Mouse (Mus musculus) heart, embryonic 12.5 days (tissue): ENCODE measurements at regions not wholly inside any gene's neighbourhood (a gene's known extent, or its start where the extent isn't known, plus 50 kb on each side); places are given as distances from the start of the nearest gene placed in this dataset.
A peak's percentile ranks its signal among the peaks of the same experiment; 100 is the strongest.

ENCODE experiments used
- ATAC-seq: fragments of 200-750 bp; cut with Nextera tagmentation; 2 replicates; pipeline ENCODE4 v1.8.0; 2017; ENCODE audit warnings: moderate TSS enrichment, moderate library complexity; ENCODE audit not compliant: insufficient number of reproducible peaks, low FRiP score
- H3K27ac ChIP-seq: fragments of 300-500 bp; sonication (generic); 2 replicates; pipeline ENCODE4 v1.5.1; 2016; ENCODE audit warnings: mild to moderate bottlenecking, moderate library complexity; ENCODE audit not compliant: poor library complexity, severe bottlenecking
- H3K27me3 ChIP-seq: fragments of 300-500 bp; sonication (generic); replicated peaks from 2 replicates; pipeline ENCODE4 v1.6.1; 2016; ENCODE audit warnings: mild to moderate bottlenecking, moderate library complexity
- H3K36me3 ChIP-seq: fragments of 300-500 bp; sonication (generic); 2 replicates; pipeline ENCODE4 v1.6.1; 2016; ENCODE audit warnings: mild to moderate bottlenecking, moderate library complexity
- H3K4me1 ChIP-seq: fragments of 300-500 bp; sonication (generic); replicated peaks from 2 replicates; pipeline ENCODE4 v1.6.1; 2016; ENCODE audit warnings: mild to moderate bottlenecking
- H3K4me2 ChIP-seq: fragments of 300-500 bp; sonication (generic); 2 replicates; pipeline ENCODE4 v1.6.1; 2016; ENCODE audit warnings: mild to moderate bottlenecking, moderate library complexity
- H3K4me3 ChIP-seq: fragments of 300-500 bp; sonication (generic); 2 replicates; pipeline ENCODE4 v1.5.1; 2016; ENCODE audit warnings: mild to moderate bottlenecking
- H3K9ac ChIP-seq: fragments of 300-500 bp; sonication (generic); 2 replicates; pipeline ENCODE4 v1.6.1; 2016; ENCODE audit warnings: mild to moderate bottlenecking, moderate library complexity
- H3K9me3 ChIP-seq: fragments of 300-500 bp; sonication (generic); replicated peaks from 2 replicates; pipeline ENCODE4 v1.6.1; 2016; ENCODE audit warnings: mild to moderate bottlenecking, moderate library complexity
- WGBS: fragments of 180-500 bp; shearing (Covaris S2); methylation state at CpG from one replicate; pipeline ENCODE4 v1.1.7; 2016; 5-methylcytosine and 5-hydroxymethylcytosine counted together

- H3K4me1 ChIP-seq = peaks cover 20% of the 10 kb centered on the region
- no peaks in the 10 kb centered on the region for H3K36me3 ChIP-seq
- no peak overlapping the region for H3K4me3 ChIP-seq
- ATAC-seq = no peak
- H3K9ac ChIP-seq = no peak overlapping the region
- 59% methylated on average over 6 of the region's 6 CpGs for WGBS
- no peaks in the 10 kb centered on the region for H3K9me3 ChIP-seq
- H3K4me2 ChIP-seq = no peak overlapping the region
- H3K27me3 ChIP-seq = no peaks in the 10 kb centered on the region
- H3K27ac ChIP-seq = no peak overlapping the region
Measured at GRCm38 (mm10) chr7:130048106-130048772, 456.6 kb downstream of the Wdr11 start.

GRCm38 (mm10) chr7:130049461-130049860 lies 457.8 kb downstream of the Wdr11 start:
- Histone ChIP-seq H3K4me3 (no peak overlapping the region), H3K9ac (no peak overlapping the region), H3K27ac (no peak overlapping the region), H3K36me3 (no peaks in the 10 kb centered on the region), H3K9me3 (no peaks in the 10 kb centered on the region), H3K4me1 (peaks cover 8% of the 10 kb centered on the region), H3K27me3 (no peaks in the 10 kb centered on the region), H3K4me2 (no peak overlapping the region)
- WGBS = 75% methylated on average over 2 of the region's 2 CpGs
- no peak for ATAC-seq

- Histone ChIP-seq H3K4me3 (no peak overlapping the region), H3K36me3 (no peaks in the 10 kb centered on the region), H3K4me1 (0 out of 2 replicates have a peak, but pooled peaks cover 3% of the 10 kb centered on the region), H3K4me2 (no peak overlapping the region), H3K9ac (no peak overlapping the region), H3K9me3 (no peaks in the 10 kb centered on the region), H3K27me3 (no peaks in the 10 kb centered on the region), H3K27ac (no peak overlapping the region)
- ATAC-seq = no peak
- 21% methylated on average over 2 of the region's 2 CpGs for WGBS
Measured at GRCm38 (mm10) chr7:130050120-130050519, 458.5 kb downstream of the Wdr11 start.

- H3K36me3 ChIP-seq = no peaks in the 10 kb centered on the region
- no peak overlapping the region for H3K4me2 ChIP-seq
- H3K4me3 ChIP-seq = no peak overlapping the region
- ATAC-seq = no peak
- H3K9ac ChIP-seq = no peak overlapping the region
- no peaks in the 10 kb centered on the region for H3K9me3 ChIP-seq
- H3K27ac ChIP-seq = no peak overlapping the region
- H3K4me1 ChIP-seq = no peaks in the 10 kb centered on the region
- H3K27me3 ChIP-seq = no peaks in the 10 kb centered on the region
- WGBS = 86% methylated on average over 5 of the region's 5 CpGs
Measured at GRCm38 (mm10) chr7:130052376-130052775, 460.7 kb downstream of the Wdr11 start.

GRCm38 (mm10) chr7:130057708-130058107 lies 462.5 kb downstream of the Ate1 start:
- Histone ChIP-seq H3K27ac (no peak overlapping the region), H3K4me3 (no peak overlapping the region), H3K27me3 (0 out of 2 replicates have a peak, but pooled peaks cover 5% of the 10 kb centered on the region), H3K9me3 (no peaks in the 10 kb centered on the region), H3K36me3 (no peaks in the 10 kb centered on the region), H3K9ac (no peak overlapping the region), H3K4me2 (no peak overlapping the region), H3K4me1 (no peaks in the 10 kb centered on the region)
- 65% methylated on average over 6 of the region's 6 CpGs for WGBS
- ATAC-seq = no peak

GRCm38 (mm10) chr7:130058267-130058666 lies 461.9 kb downstream of the Ate1 start:
- H3K4me2 ChIP-seq = no peak overlapping the region
- H3K4me1 ChIP-seq = no peaks in the 10 kb centered on the region
- H3K9me3 ChIP-seq = no peaks in the 10 kb centered on the region
- H3K9ac ChIP-seq = no peak overlapping the region
- no peak overlapping the region for H3K4me3 ChIP-seq
- H3K27ac ChIP-seq = no peak overlapping the region
- H3K36me3 ChIP-seq = no peaks in the 10 kb centered on the region
- 79% methylated on average over 12 of the region's 12 CpGs for WGBS
- no peak for ATAC-seq
- H3K27me3 ChIP-seq = 0 out of 2 replicates have a peak, but pooled peaks cover 5% of the 10 kb centered on the region

- H3K9me3 ChIP-seq = no peaks in the 10 kb centered on the region
- H3K36me3 ChIP-seq = no peaks in the 10 kb centered on the region
- H3K27me3 ChIP-seq = 0 out of 2 replicates have a peak, but pooled peaks cover 5% of the 10 kb centered on the region
- no peak overlapping the region for H3K4me3 ChIP-seq
- peaks cover 5% of the 10 kb centered on the region for H3K4me1 ChIP-seq
- WGBS = 57% methylated on average over 15 of the region's 15 CpGs
- no peak overlapping the region for H3K4me2 ChIP-seq
- no peak for ATAC-seq
- H3K9ac ChIP-seq = no peak overlapping the region
- H3K27ac ChIP-seq = no peak overlapping the region; the same call in 1 of the 2 replicates
Measured at GRCm38 (mm10) chr7:130059684-130060607, 460.2 kb downstream of the Ate1 start.

- H3K4me1 ChIP-seq = peaks cover 5% of the 10 kb centered on the region
- no peak overlapping the region for H3K27ac ChIP-seq
- H3K4me2 ChIP-seq = no peak overlapping the region
- no peaks in the 10 kb centered on the region for H3K9me3 ChIP-seq
- H3K36me3 ChIP-seq = no peaks in the 10 kb centered on the region
- no peak overlapping the region for H3K9ac ChIP-seq
- no peak overlapping the region for H3K4me3 ChIP-seq
- no peak for ATAC-seq
- WGBS = 16% methylated on average over 7 of the region's 7 CpGs
- H3K27me3 ChIP-seq = no peaks in the 10 kb centered on the region
Measured at GRCm38 (mm10) chr7:130064500-130064899, 455.7 kb downstream of the Ate1 start.

GRCm38 (mm10) chr7:130068316-130068715 lies 451.9 kb downstream of the Ate1 start:
- Histone ChIP-seq H3K27me3 (no peaks in the 10 kb centered on the region), H3K4me1 (peaks cover 6% of the 10 kb centered on the region), H3K4me2 (no peak overlapping the region), H3K4me3 (no peak overlapping the region), H3K9me3 (no peaks in the 10 kb centered on the region), H3K27ac (no peak overlapping the region), H3K9ac (no peak overlapping the region), H3K36me3 (no peaks in the 10 kb centered on the region)
- 62% methylated on average over 3 of the region's 3 CpGs for WGBS
- no peak for ATAC-seq

GRCm38 (mm10) chr7:130073388-130073787 lies 446.8 kb downstream of the Ate1 start:
- H3K9ac ChIP-seq = no peak overlapping the region
- 71% methylated on average over 11 of the region's 11 CpGs for WGBS
- H3K27ac ChIP-seq = no peak overlapping the region

More at GRCm38 (mm10) chr7:130073388-130073787, 446.8 kb downstream of the Ate1 start:
- no peak for ATAC-seq
- H3K36me3 ChIP-seq = no peaks in the 10 kb centered on the region
- no peaks in the 10 kb centered on the region for H3K9me3 ChIP-seq
- H3K4me2 ChIP-seq = peak overlapping the region; percentile 63
- peaks cover 8% of the 10 kb centered on the region; the same call in 1 of the 2 replicates for H3K4me1 ChIP-seq
- no peak overlapping the region; the same call in 1 of the 2 replicates for H3K4me3 ChIP-seq
- H3K27me3 ChIP-seq = no peaks in the 10 kb centered on the region
